Mouse (Mus musculus) spleen, embryonic (tissue): ENCODE results near the gene Adm.
"Not testable (repeated sequence)": the region's sequence is repeated elsewhere in the genome, so short reads cannot be mapped to it uniquely, and the experiment has no call there.

Experiments used
- CTCF ChIA-PET: fragments of 350-600 bp; sonication (Branson Sonifier 250); formaldehyde crosslinking; loops from one replicate; lab custom pipeline; 2022; lab: Charles Lee

Gene Adm

GRCm38 (mm10) chr7:110627486-110628272, at the start of gene Adm:
Gene Adm, plus strand, starts transcription at chr7:110627661.
- CTCF ChIA-PET: interaction anchor here (0.6 to 0.7 kb wide), 3 partner anchors 80 to 1718 kb away, joined by 3 to 4 read pairs (median 3); no protein-coding TSS in a partner anchor

- CTCF ChIA-PET: no interaction called here
Measured at GRCm38 (mm10) chr7:110583705-110584104, 43.8 kb upstream of the Adm start.

- CTCF ChIA-PET: no interaction called here
Measured at GRCm38 (mm10) chr7:110584159-110584558, 43.3 kb upstream of the Adm start.

- CTCF ChIA-PET: no interaction called here
Measured at GRCm38 (mm10) chr7:110585250-110585649, 42.2 kb upstream of the Adm start.

- CTCF ChIA-PET: no interaction called here
Measured at GRCm38 (mm10) chr7:110587721-110588120, 39.7 kb upstream of the Adm start.

GRCm38 (mm10) chr7:110593991-110594390, 33.5 kb upstream of the Adm start:
- CTCF ChIA-PET: not testable (repeated sequence)

- CTCF ChIA-PET: no interaction called here
Measured at GRCm38 (mm10) chr7:110597141-110597540, 30.3 kb upstream of the Adm start.

GRCm38 (mm10) chr7:110605476-110605875, 22.0 kb upstream of the Adm start:
- CTCF ChIA-PET: no interaction called here

- CTCF ChIA-PET: interaction anchor here (0.8 kb wide), 1 partner anchor 162 kb away, joined by 23 read pairs; no protein-coding TSS in a partner anchor
Measured at GRCm38 (mm10) chr7:110606906-110607305, 20.6 kb upstream of the Adm start.

- CTCF ChIA-PET: no interaction called here
Measured at GRCm38 (mm10) chr7:110613381-110614132, 13.9 kb upstream of the Adm start.

- CTCF ChIA-PET: no interaction called here
Measured at GRCm38 (mm10) chr7:110614133-110615063, 13.1 kb upstream of the Adm start, which contains the start of gene Sbf2. Gene Sbf2, minus strand, starts transcription at chr7:110614922.

GRCm38 (mm10) chr7:110615151-110615631, 12.3 kb upstream of the Adm start:
- CTCF ChIA-PET: interaction anchor here (1.3 kb wide), 1 partner anchor 11 kb away, joined by 5 read pairs; no protein-coding TSS in a partner anchor

GRCm38 (mm10) chr7:110615792-110616191, 11.7 kb upstream of the Adm start:
- CTCF ChIA-PET: interaction anchor here (1.3 kb wide), 1 partner anchor 10 kb away, joined by 5 read pairs; no protein-coding TSS in a partner anchor

GRCm38 (mm10) chr7:110619086-110619611, 8.3 kb upstream of the Adm start:
- CTCF ChIA-PET: interaction anchor here (0.7 kb wide), 1 partner anchor 11 kb away, joined by 3 read pairs; no protein-coding TSS in a partner anchor

- CTCF ChIA-PET: no interaction called here
Measured at GRCm38 (mm10) chr7:110624067-110624466, 3.4 kb upstream of the Adm start.

GRCm38 (mm10) chr7:110624961-110625360, 2.5 kb upstream of the Adm start:
- CTCF ChIA-PET: no interaction called here

GRCm38 (mm10) chr7:110625489-110625888, 2.0 kb upstream of the Adm start:
- CTCF ChIA-PET: interaction anchor here (1.1 kb wide), 1 partner anchor 10 kb away, joined by 5 read pairs; no protein-coding TSS in a partner anchor

- CTCF ChIA-PET: interaction anchor here (1.1 kb wide), 1 partner anchor 11 kb away, joined by 5 read pairs; no protein-coding TSS in a partner anchor
Measured at GRCm38 (mm10) chr7:110626186-110627098, 1.0 kb upstream of the Adm start.

GRCm38 (mm10) chr7:110627099-110627482, 370 bp upstream of the Adm start:
- CTCF ChIA-PET: no interaction called here

GRCm38 (mm10) chr7:110628273-110628600, 776 bp downstream of the Adm start:
- CTCF ChIA-PET: interaction anchor here (0.6 to 0.7 kb wide), 3 partner anchors 80 to 1717 kb away, joined by 3 to 4 read pairs (median 3); no protein-coding TSS in a partner anchor
